Mouse (Mus musculus): Measurements from ENCODE around the gene Herpud2. TPM values are rescaled to one million over a fixed set of nuclear protein-coding genes. Genes with fewer than 3 reads are reported as not detected.

Gene Herpud2
- polyA plus RNA-seq, 1 experiment from 2014 or later: 25.3 TPM

DNA sequence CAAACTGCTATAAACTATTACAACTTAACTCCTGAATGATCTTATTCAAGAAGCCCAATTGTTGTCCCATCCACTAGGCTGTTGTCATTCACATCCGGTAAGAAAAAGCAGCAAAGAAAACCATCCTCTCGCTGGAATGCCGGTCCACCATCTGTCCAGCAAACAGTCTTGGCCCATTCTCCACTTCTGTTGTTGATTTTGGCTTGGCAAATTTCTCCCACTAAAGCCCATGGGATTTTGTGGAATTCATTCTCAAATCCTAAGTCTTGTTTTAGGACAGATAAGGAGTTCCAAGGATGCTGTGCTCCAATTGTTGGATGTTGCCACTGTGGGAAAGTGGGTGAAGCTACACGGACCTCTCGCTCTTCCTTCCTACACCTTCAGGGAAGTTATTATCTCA is 25.6 kb upstream of the Herpud2 start:
- Histone ChIP-seq H3K36me3 (ENCODE audit: control insufficient read depth, insufficient read depth, low read length) (no peaks in the 10 kb centered on the region), H3K27ac (ENCODE audit: low read depth, low read length) (no peak overlapping the region), H3K9ac (ENCODE audit: low read length) (no peak overlapping the region), H3K4me2 (ENCODE audit: low read length) (no peak overlapping the region), H3K9me3 (replicated peaks; ENCODE audit: control insufficient read depth, low read length) (no peaks in the 10 kb centered on the region), H3K4me3 (ENCODE audit: low read depth, low read length) (no peak overlapping the region), H3K4me1 (ENCODE audit: control insufficient read depth, insufficient read depth, low read length) (peaks cover 4% of the 10 kb centered on the region; the same call in 1 of the 2 replicates), H3K27me3 (replicated peaks; ENCODE audit: control insufficient read depth, insufficient read depth, low read length) (no peaks in the 10 kb centered on the region)
- no peak for DNase-seq (ENCODE audit: low spot score)
- whole genome bisulfite sequencing: 94% methylated on average over 5 of the region's 5 CpGs
- no peak for ATAC-seq

DNA sequence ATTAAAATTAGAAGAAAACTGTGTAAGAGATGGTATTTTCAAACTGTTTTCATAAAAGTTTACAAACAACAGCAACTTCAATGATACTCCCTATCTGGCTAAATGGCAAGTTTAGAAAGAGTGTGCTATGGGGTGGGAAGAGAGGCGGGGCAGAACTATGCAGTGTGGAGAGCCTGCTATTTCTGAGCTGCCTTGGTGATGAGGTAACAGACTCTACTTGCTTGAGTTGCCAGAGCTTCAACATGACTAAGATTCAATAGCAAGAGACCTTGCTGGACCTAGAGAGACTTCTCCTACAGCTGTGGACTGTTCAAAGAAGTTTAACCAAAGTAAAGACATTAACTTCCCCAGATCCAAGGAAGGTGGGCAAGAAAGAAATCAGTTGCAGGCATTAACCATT is 24.9 kb upstream of the Herpud2 start:
- Histone ChIP-seq H3K9me3 (replicated peaks; ENCODE audit: control insufficient read depth, low read length) (no peaks in the 10 kb centered on the region), H3K27ac (ENCODE audit: low read depth, low read length) (no peak overlapping the region), H3K36me3 (ENCODE audit: control insufficient read depth, insufficient read depth, low read length) (no peaks in the 10 kb centered on the region), H3K4me3 (ENCODE audit: low read depth, low read length) (no peak overlapping the region), H3K9ac (ENCODE audit: low read length) (no peak overlapping the region), H3K4me2 (ENCODE audit: low read length) (no peak overlapping the region), H3K27me3 (replicated peaks; ENCODE audit: control insufficient read depth, insufficient read depth, low read length) (no peaks in the 10 kb centered on the region), H3K4me1 (ENCODE audit: control insufficient read depth, insufficient read depth, low read length) (peaks cover 4% of the 10 kb centered on the region; the same call in 1 of the 2 replicates)
- no peak for DNase-seq (ENCODE audit: low spot score)
- 84% methylated on average over 1 of the region's 1 CpGs for WGBS
- ATAC-seq: no peak

DNA sequence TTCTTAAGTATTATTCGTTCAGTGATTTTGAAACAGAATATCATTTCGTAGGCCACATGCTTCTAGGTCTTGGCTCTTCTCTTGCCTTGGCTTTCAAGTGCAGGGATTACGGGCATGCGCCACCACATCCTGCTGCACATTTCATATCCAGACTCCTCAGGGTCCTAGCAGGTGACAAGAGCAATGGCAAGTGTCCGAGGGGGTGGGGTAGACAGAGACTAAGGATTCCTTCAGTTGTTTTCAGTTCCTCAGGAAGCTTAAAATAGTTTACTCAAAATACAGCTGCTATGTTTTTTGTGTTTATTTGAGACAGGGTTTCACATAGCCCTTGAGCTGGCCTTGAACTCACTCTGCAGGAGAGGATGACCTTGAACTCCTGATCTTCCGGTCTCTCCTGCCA is 24.4 kb upstream of the Herpud2 start:
- ATAC-seq (no peak), DNase-seq (ENCODE audit: low spot score) (no peak)
- 90% methylated on average over 6 of the region's 6 CpGs for WGBS
- Histone ChIP-seq H3K9me3 (replicated peaks; ENCODE audit: control insufficient read depth, low read length) (no peaks in the 10 kb centered on the region), H3K36me3 (ENCODE audit: control insufficient read depth, insufficient read depth, low read length) (no peaks in the 10 kb centered on the region), H3K4me2 (ENCODE audit: low read length) (no peak overlapping the region), H3K4me3 (ENCODE audit: low read depth, low read length) (no peak overlapping the region), H3K27me3 (replicated peaks; ENCODE audit: control insufficient read depth, insufficient read depth, low read length) (no peaks in the 10 kb centered on the region), H3K9ac (ENCODE audit: low read length) (no peak overlapping the region), H3K27ac (ENCODE audit: low read depth, low read length) (no peak overlapping the region), H3K4me1 (ENCODE audit: control insufficient read depth, insufficient read depth, low read length) (peaks cover 4% of the 10 kb centered on the region; the same call in 1 of the 2 replicates)

DNA sequence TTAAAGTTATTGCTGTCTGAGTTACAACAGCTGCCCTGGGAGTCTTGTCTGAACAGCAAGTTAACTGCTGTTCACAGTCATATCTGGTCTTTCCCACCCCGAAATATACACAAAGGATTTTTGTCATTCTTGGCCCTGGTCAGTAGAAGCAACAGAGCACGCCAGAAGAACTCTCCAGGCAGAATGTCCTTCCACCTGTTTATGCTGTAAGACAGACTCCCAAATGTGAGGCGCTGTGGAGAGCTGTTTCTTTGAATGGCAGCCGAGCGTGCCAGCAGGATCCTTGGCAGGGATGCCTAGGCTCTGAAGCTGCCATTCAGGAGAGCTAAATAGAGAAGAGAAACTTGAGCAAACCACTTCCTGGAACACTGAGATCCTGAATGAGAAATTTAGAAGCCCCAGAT is 23.4 kb upstream of the Herpud2 start:
- peaks cover 4% of the 10 kb centered on the region; the same call in 1 of the 2 replicates for H3K4me1 ChIP-seq (ENCODE audit: control insufficient read depth, insufficient read depth, low read length)
- no peak overlapping the region for H3K27ac ChIP-seq (ENCODE audit: low read depth, low read length)
- H3K36me3 ChIP-seq (ENCODE audit: control insufficient read depth, insufficient read depth, low read length): no peaks in the 10 kb centered on the region
- 21% methylated on average over 5 of the region's 5 CpGs for WGBS
- H3K4me3 ChIP-seq (ENCODE audit: low read depth, low read length): no peak overlapping the region
- no peaks in the 10 kb centered on the region for H3K27me3 ChIP-seq (replicated peaks; ENCODE audit: control insufficient read depth, insufficient read depth, low read length)
- ATAC-seq (peak; percentile 70; the same call in 1 of the 2 replicates), DNase-seq (ENCODE audit: low spot score) (peak; percentile 83)
- no peaks in the 10 kb centered on the region for H3K9me3 ChIP-seq (replicated peaks; ENCODE audit: control insufficient read depth, low read length)
- H3K9ac ChIP-seq (ENCODE audit: low read length): no peak overlapping the region
- no peak overlapping the region for H3K4me2 ChIP-seq (ENCODE audit: low read length)

DNA sequence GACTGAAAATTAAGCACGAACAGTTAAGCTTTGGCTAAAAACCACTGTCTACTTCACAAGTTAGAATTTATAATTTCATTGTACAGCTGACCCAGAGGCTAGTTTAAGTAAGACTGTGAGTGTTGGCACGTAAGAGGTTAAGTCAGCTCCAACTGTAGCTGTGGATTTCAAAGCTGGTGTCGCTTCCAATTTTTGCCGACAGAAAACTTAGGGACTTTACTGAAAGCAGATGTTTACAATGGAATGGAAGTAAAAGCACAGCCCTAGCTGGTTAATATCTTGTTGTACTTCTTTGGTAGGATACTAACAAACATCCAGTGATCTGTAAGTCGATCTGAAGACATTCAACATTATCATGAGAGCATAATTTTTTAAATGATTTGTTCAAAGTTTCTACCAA is 23.0 kb upstream of the Herpud2 start:
- ATAC-seq: no peak
- no peak for DNase-seq (ENCODE audit: low spot score)
- Histone ChIP-seq H3K27me3 (replicated peaks; ENCODE audit: control insufficient read depth, insufficient read depth, low read length) (no peaks in the 10 kb centered on the region), H3K4me1 (ENCODE audit: control insufficient read depth, insufficient read depth, low read length) (peaks cover 4% of the 10 kb centered on the region; the same call in 1 of the 2 replicates), H3K27ac (ENCODE audit: low read depth, low read length) (no peak overlapping the region), H3K9ac (ENCODE audit: low read length) (no peak overlapping the region), H3K4me2 (ENCODE audit: low read length) (no peak overlapping the region), H3K9me3 (replicated peaks; ENCODE audit: control insufficient read depth, low read length) (no peaks in the 10 kb centered on the region), H3K4me3 (ENCODE audit: low read depth, low read length) (no peak overlapping the region), H3K36me3 (ENCODE audit: control insufficient read depth, insufficient read depth, low read length) (no peaks in the 10 kb centered on the region)
- WGBS: 73% methylated on average over 5 of the region's 5 CpGs

DNA sequence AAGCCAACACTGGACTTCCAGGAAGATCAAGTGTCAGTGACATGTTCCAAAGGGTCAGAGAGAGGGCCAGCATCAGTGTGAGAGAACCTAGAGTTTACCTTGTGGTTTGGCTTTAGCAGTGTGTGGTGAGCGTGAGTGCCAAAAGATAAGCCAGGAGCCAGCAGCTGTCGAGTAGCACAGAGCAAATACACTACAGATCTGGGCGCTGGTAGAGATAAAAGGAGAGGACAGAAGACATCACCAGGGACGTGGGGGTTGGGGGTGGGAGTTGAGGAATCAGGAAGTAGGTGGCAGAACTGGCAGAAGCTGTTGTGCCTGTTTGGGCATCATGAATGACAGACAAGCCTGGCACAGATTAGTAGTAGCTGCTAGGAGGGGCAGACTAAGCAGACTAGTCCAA is 21.6 kb upstream of the Herpud2 start:
- ATAC-seq (no peak), DNase-seq (ENCODE audit: low spot score) (no peak)
- H3K9ac ChIP-seq (ENCODE audit: low read length): no peak overlapping the region
- no peak overlapping the region for H3K4me3 ChIP-seq (ENCODE audit: low read depth, low read length)
- H3K27me3 ChIP-seq (replicated peaks; ENCODE audit: control insufficient read depth, insufficient read depth, low read length): no peaks in the 10 kb centered on the region
- no peaks in the 10 kb centered on the region for H3K36me3 ChIP-seq (ENCODE audit: control insufficient read depth, insufficient read depth, low read length)
- H3K9me3 ChIP-seq (replicated peaks; ENCODE audit: control insufficient read depth, low read length): no peaks in the 10 kb centered on the region
- no peak overlapping the region for H3K4me2 ChIP-seq (ENCODE audit: low read length)
- no peak overlapping the region for H3K27ac ChIP-seq (ENCODE audit: low read depth, low read length)
- 83% methylated on average over 4 of the region's 4 CpGs for WGBS
- H3K4me1 ChIP-seq (ENCODE audit: control insufficient read depth, insufficient read depth, low read length): peaks cover 4% of the 10 kb centered on the region; the same call in 1 of the 2 replicates

DNA sequence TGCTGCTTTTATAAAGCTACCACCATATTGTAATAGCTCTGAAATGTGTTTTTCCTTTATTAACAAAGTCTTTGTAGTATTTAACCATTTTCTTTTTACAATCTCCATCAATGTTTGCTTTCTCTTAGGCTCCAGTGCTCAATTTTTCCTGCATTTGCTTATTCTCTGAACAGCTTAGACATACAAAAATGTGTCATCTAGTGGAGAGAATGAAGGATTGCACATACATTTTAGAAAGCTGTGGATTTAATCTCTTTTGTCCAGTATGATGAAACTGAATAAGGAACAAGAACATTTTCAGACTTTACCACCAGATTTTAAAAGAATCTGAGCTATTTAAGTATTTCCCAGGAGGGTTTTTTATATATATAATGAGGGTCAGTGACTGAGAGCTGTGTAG is 18.0 kb upstream of the Herpud2 start:
- Histone ChIP-seq H3K4me2 (ENCODE audit: low read length) (no peak overlapping the region), H3K9ac (ENCODE audit: low read length) (no peak overlapping the region), H3K36me3 (ENCODE audit: control insufficient read depth, insufficient read depth, low read length) (no peaks in the 10 kb centered on the region), H3K4me3 (ENCODE audit: low read depth, low read length) (no peak overlapping the region), H3K9me3 (replicated peaks; ENCODE audit: control insufficient read depth, low read length) (no peaks in the 10 kb centered on the region), H3K4me1 (ENCODE audit: control insufficient read depth, insufficient read depth, low read length) (no peaks in the 10 kb centered on the region), H3K27me3 (replicated peaks; ENCODE audit: control insufficient read depth, insufficient read depth, low read length) (no peaks in the 10 kb centered on the region), H3K27ac (ENCODE audit: low read depth, low read length) (no peak overlapping the region)
- DNase-seq (ENCODE audit: low spot score) (no peak), ATAC-seq (no peak)

DNA sequence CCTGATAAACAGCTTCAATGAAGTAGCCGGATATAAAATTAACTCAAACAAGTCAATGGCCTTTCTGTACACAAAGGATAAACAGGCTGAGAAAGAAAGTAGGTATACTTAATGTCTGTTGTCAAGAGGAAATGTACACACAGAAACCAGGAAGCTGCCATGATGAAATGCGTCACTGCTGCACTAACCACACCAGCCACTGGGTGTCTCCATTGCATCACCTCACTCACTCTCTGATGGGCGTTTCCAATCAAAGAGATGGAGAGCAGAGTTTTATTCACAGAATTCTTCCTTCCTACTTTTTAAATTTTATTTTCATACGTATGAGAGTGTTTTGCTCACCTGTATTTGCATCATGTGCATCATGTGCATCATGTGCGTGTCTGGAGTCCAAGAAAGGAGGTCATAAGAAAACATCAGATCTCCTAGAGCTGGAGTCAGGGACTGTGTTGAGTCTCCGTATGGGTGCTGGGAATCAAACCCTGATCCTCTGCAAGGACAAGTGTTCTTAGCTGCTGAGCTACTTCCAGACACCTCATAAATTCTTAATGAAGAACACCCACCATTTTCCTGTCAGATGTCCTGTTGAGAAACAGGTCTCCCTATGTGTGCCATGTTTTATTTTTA is 16.0 kb upstream of the Herpud2 start:
- Histone ChIP-seq H3K27ac (ENCODE audit: low read depth, low read length) (no peak overlapping the region), H3K36me3 (ENCODE audit: control insufficient read depth, insufficient read depth, low read length) (no peaks in the 10 kb centered on the region), H3K4me2 (ENCODE audit: low read length) (no peak overlapping the region), H3K27me3 (replicated peaks; ENCODE audit: control insufficient read depth, insufficient read depth, low read length) (no peaks in the 10 kb centered on the region), H3K4me3 (ENCODE audit: low read depth, low read length) (no peak overlapping the region), H3K9me3 (replicated peaks; ENCODE audit: control insufficient read depth, low read length) (no peaks in the 10 kb centered on the region), H3K9ac (ENCODE audit: low read length) (no peak overlapping the region), H3K4me1 (ENCODE audit: control insufficient read depth, insufficient read depth, low read length) (no peaks in the 10 kb centered on the region)
- 34% methylated on average over 6 of the region's 6 CpGs for WGBS
- ATAC-seq (peak; percentile 82), DNase-seq (ENCODE audit: low spot score) (peak; percentile 81)

DNA sequence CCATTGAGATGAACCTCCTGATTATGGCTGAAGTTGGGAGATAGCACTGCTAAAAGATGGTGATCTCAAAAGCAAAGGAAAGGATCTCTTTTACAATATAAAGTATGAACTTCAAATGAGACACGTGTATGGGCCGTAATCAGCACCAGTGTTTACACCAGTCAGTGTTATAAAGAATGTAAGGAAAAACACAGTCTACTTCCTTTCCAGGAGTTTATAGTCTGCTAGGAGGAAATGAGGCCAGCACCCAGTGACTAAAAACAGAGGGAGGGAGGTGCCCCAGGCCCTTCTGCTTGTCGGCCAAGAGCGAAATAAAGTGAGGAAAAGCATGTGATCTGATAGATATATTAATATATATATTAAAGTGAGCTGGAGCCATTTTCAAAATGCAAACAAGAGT is 6.6 kb upstream of the Herpud2 start:
- H3K27me3 ChIP-seq (replicated peaks; ENCODE audit: control insufficient read depth, insufficient read depth, low read length): no peaks in the 10 kb centered on the region
- no peaks in the 10 kb centered on the region for H3K4me1 ChIP-seq (ENCODE audit: control insufficient read depth, insufficient read depth, low read length)
- H3K4me2 ChIP-seq (ENCODE audit: low read length): no peak overlapping the region
- H3K4me3 ChIP-seq (ENCODE audit: low read depth, low read length): no peak overlapping the region
- no peak overlapping the region for H3K9ac ChIP-seq (ENCODE audit: low read length)
- ATAC-seq (no peak), DNase-seq (ENCODE audit: low spot score) (no peak)
- WGBS: 93% methylated on average over 4 of the region's 4 CpGs
- no peaks in the 10 kb centered on the region for H3K36me3 ChIP-seq (ENCODE audit: control insufficient read depth, insufficient read depth, low read length)
- no peak overlapping the region for H3K27ac ChIP-seq (ENCODE audit: low read depth, low read length)
- H3K9me3 ChIP-seq (replicated peaks; ENCODE audit: control insufficient read depth, low read length): no peaks in the 10 kb centered on the region

All from forebrain, embryonic 14.5 days (tissue).